Mouse (Mus musculus): ENCODE results near the gene Zbtb17. TPM values are rescaled to one million over a fixed set of nuclear protein-coding genes. Genes with fewer than 3 reads are reported as not detected.

Zbtb17 gene
- polyA plus RNA-seq, 1 experiment: 17.1 TPM

DNA sequence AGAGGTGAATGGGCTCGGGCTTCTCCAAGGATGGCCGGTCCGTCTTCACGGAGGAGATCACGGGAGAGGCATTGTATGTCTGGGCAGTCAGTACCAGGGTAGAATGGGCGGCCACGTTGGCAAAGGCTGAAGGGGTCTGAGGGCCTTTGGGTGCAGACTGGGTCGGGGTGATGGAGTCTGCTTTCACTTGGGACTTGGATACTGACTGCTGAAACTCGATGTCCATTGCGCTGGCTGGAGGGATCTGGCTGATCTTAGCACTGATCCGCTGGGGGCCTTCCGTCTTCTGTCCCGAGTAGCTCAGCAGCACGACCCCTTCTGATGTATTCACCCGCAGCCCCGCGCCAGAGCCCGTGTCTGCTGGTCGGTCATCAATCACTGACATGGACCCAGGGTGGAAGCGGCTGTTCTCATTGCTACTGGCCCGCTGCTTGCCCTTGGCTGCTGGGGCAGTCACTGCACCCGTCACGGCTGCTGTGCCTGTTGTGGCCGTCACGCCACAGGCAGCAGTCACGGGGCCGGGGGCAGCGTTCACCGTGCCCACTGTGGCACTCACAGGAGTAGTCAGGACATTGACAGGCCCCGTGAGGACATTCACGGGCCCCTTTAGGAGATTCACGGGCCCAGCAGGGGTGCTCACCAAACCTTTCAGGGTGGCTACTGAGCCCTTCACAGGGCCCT, 28.3 kb downstream of the Zbtb17 start:
- no peak overlapping the region for H3K4me3 ChIP-seq (ENCODE audit: low read depth, low read length)
- TF ChIP-seq CTCF (IDR thresholded peaks at IDR 0.05; ENCODE audit: low read depth, low read length): no peak
- TF ChIP-seq POLR2A (IDR thresholded peaks at IDR 0.05; ENCODE audit: insufficient read depth, low read length): no peak
- TF ChIP-seq EP300 (IDR thresholded peaks at IDR 0.05; ENCODE audit: insufficient read depth, low read depth, low read length): no peak
- no peaks in the 10 kb centered on the region for H3K27me3 ChIP-seq (ENCODE audit: control insufficient read depth, insufficient read depth, low read length, poor library complexity, severe bottlenecking)
- H3K27ac ChIP-seq (ENCODE audit: insufficient read depth, low read length): no peak overlapping the region
- H3K4me1 ChIP-seq (ENCODE audit: control insufficient read depth, insufficient read depth, low read length): no peaks in the 10 kb centered on the region
- no peak overlapping the region for H3K9ac ChIP-seq (ENCODE audit: low read depth, poor library complexity, severe bottlenecking)
- H3K36me3 ChIP-seq (ENCODE audit: control insufficient read depth, insufficient read depth, low read length, poor library complexity, severe bottlenecking): peaks cover 10% of the 10 kb centered on the region; the same call in 1 of the 2 replicates
- H3K9me3 ChIP-seq (replicated peaks; ENCODE audit: control insufficient read depth, insufficient read depth, low read length, poor library complexity, severe bottlenecking): no peaks in the 10 kb centered on the region

DNA sequence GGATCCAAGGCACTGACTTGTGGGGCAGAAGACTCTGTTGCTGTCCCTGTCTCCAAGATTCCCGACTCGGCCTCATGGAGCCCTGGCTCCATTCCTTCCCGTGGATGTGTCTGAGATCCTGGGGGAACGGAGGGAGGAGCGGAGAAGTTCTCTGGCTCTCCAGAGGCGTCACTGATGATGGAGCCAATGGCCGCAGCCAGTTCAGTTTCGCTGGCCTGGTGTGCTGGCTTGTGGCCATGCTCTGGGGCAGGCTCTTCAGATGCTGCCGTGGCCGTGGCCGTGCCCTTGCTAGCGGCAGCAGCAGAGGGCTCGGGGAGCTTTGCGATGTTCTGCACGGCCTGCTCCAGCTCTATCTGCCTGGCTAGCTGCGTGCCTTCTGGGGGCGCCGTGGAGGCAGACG, 30.0 kb downstream of the Zbtb17 start:
- no peaks in the 10 kb centered on the region for H3K9me3 ChIP-seq (replicated peaks; ENCODE audit: control insufficient read depth, insufficient read depth, low read length, poor library complexity, severe bottlenecking)
- H3K36me3 ChIP-seq (ENCODE audit: control insufficient read depth, insufficient read depth, low read length, poor library complexity, severe bottlenecking): peaks cover 10% of the 10 kb centered on the region; the same call in 1 of the 2 replicates
- H3K27ac ChIP-seq (ENCODE audit: insufficient read depth, low read length): no peak overlapping the region
- H3K4me3 ChIP-seq (ENCODE audit: low read depth, low read length): no peak overlapping the region
- no peaks in the 10 kb centered on the region for H3K27me3 ChIP-seq (ENCODE audit: control insufficient read depth, insufficient read depth, low read length, poor library complexity, severe bottlenecking)
- no peaks in the 10 kb centered on the region for H3K4me1 ChIP-seq (ENCODE audit: control insufficient read depth, insufficient read depth, low read length)
- peak overlapping the region; percentile 9; the same call in 1 of the 2 replicates for H3K9ac ChIP-seq (ENCODE audit: low read depth, poor library complexity, severe bottlenecking)
- TF ChIP-seq POLR2A (IDR thresholded peaks at IDR 0.05; ENCODE audit: insufficient read depth, low read length) (no peak), EP300 (IDR thresholded peaks at IDR 0.05; ENCODE audit: insufficient read depth, low read depth, low read length) (no peak), CTCF (IDR thresholded peaks at IDR 0.05; ENCODE audit: low read depth, low read length) (peak; percentile 25)

GRCm38 (mm10) chr4:141477681-141478102, 33.2 kb downstream of the Zbtb17 start:
- Histone ChIP-seq H3K9me3 (replicated peaks; ENCODE audit: control insufficient read depth, insufficient read depth, low read length, poor library complexity, severe bottlenecking) (no peaks in the 10 kb centered on the region), H3K9ac (ENCODE audit: low read depth, poor library complexity, severe bottlenecking) (no peak overlapping the region), H3K4me3 (ENCODE audit: low read depth, low read length) (no peak overlapping the region), H3K4me1 (ENCODE audit: control insufficient read depth, insufficient read depth, low read length) (no peaks in the 10 kb centered on the region), H3K36me3 (ENCODE audit: control insufficient read depth, insufficient read depth, low read length, poor library complexity, severe bottlenecking) (peaks cover 10% of the 10 kb centered on the region; the same call in 1 of the 2 replicates), H3K27ac (ENCODE audit: insufficient read depth, low read length) (no peak overlapping the region), H3K27me3 (ENCODE audit: control insufficient read depth, insufficient read depth, low read length, poor library complexity, severe bottlenecking) (no peaks in the 10 kb centered on the region)
- TF ChIP-seq CTCF (IDR thresholded peaks at IDR 0.05; ENCODE audit: low read depth, low read length) (no peak), EP300 (IDR thresholded peaks at IDR 0.05; ENCODE audit: insufficient read depth, low read depth, low read length) (no peak), POLR2A (IDR thresholded peaks at IDR 0.05; ENCODE audit: insufficient read depth, low read length) (no peak)

DNA sequence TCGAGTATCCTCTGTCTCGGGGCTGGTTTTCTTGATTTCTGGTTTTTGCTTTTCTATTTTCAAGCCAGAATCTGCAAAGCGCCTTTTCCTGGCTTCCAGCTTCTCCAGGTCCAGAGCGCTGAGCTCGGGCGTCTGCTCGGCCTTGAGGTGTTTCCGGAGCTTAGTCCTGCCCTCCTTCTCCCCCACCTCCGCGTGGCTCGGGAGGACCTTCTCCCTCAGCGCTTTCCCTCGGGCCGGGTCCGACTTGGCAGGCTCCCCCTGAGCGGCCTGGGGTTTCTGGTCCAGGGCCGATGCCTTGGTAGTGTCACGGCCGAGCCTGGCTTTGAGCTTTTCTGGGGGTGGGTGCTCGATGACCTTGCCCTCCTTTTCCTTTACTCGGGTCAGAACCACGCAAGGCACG, 33.8 kb downstream of the Zbtb17 start:
- no peak overlapping the region for H3K27ac ChIP-seq (ENCODE audit: insufficient read depth, low read length)
- no peak overlapping the region for H3K4me3 ChIP-seq (ENCODE audit: low read depth, low read length)
- H3K4me1 ChIP-seq (ENCODE audit: control insufficient read depth, insufficient read depth, low read length): no peaks in the 10 kb centered on the region
- H3K9me3 ChIP-seq (replicated peaks; ENCODE audit: control insufficient read depth, insufficient read depth, low read length, poor library complexity, severe bottlenecking): no peaks in the 10 kb centered on the region
- H3K36me3 ChIP-seq (ENCODE audit: control insufficient read depth, insufficient read depth, low read length, poor library complexity, severe bottlenecking): peaks cover 10% of the 10 kb centered on the region; the same call in 1 of the 2 replicates
- no peaks in the 10 kb centered on the region for H3K27me3 ChIP-seq (ENCODE audit: control insufficient read depth, insufficient read depth, low read length, poor library complexity, severe bottlenecking)
- H3K9ac ChIP-seq (ENCODE audit: low read depth, poor library complexity, severe bottlenecking): peak overlapping the region; percentile 40
- TF ChIP-seq EP300 (IDR thresholded peaks at IDR 0.05; ENCODE audit: insufficient read depth, low read depth, low read length): no peak
- no peak for TF ChIP-seq POLR2A (IDR thresholded peaks at IDR 0.05; ENCODE audit: insufficient read depth, low read length)
- no peak for TF ChIP-seq CTCF (IDR thresholded peaks at IDR 0.05; ENCODE audit: low read depth, low read length)

GRCm38 (mm10) chr4:141478794-141479193, 34.3 kb downstream of the Zbtb17 start:
- Histone ChIP-seq H3K9ac (ENCODE audit: low read depth, poor library complexity, severe bottlenecking) (peak overlapping the region; percentile 40), H3K4me3 (ENCODE audit: low read depth, low read length) (no peak overlapping the region), H3K36me3 (ENCODE audit: control insufficient read depth, insufficient read depth, low read length, poor library complexity, severe bottlenecking) (peaks cover 10% of the 10 kb centered on the region; the same call in 1 of the 2 replicates), H3K4me1 (ENCODE audit: control insufficient read depth, insufficient read depth, low read length) (no peaks in the 10 kb centered on the region), H3K9me3 (replicated peaks; ENCODE audit: control insufficient read depth, insufficient read depth, low read length, poor library complexity, severe bottlenecking) (no peaks in the 10 kb centered on the region), H3K27me3 (ENCODE audit: control insufficient read depth, insufficient read depth, low read length, poor library complexity, severe bottlenecking) (no peaks in the 10 kb centered on the region), H3K27ac (ENCODE audit: insufficient read depth, low read length) (no peak overlapping the region)
- no peak for TF ChIP-seq POLR2A (IDR thresholded peaks at IDR 0.05; ENCODE audit: insufficient read depth, low read length)
- TF ChIP-seq CTCF (IDR thresholded peaks at IDR 0.05; ENCODE audit: low read depth, low read length): no peak
- TF ChIP-seq EP300 (IDR thresholded peaks at IDR 0.05; ENCODE audit: insufficient read depth, low read depth, low read length): no peak

DNA sequence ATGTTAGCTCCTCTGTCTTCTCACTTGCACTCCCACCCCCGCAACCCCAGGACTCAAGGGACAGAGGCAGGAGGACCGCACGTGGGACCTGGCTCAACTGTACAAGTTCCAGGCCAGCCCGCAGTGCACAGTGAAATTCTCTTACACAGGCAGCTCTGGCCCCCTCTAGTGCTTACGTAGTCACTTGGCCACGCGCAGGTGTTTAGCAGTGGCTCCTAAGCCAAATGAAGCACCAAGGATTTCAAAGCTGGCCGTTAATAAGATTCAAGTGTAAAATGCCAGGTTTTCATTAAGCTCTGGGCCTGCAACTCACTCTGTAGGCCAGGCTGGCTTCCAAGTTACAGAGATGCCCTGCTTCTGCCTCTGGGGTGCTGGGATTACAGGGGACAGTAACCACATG, 35.0 kb downstream of the Zbtb17 start:
- H3K27me3 ChIP-seq (ENCODE audit: control insufficient read depth, insufficient read depth, low read length, poor library complexity, severe bottlenecking): no peaks in the 10 kb centered on the region
- H3K36me3 ChIP-seq (ENCODE audit: control insufficient read depth, insufficient read depth, low read length, poor library complexity, severe bottlenecking): peaks cover 10% of the 10 kb centered on the region; the same call in 1 of the 2 replicates
- H3K9me3 ChIP-seq (replicated peaks; ENCODE audit: control insufficient read depth, insufficient read depth, low read length, poor library complexity, severe bottlenecking): no peaks in the 10 kb centered on the region
- H3K27ac ChIP-seq (ENCODE audit: insufficient read depth, low read length): no peak overlapping the region
- no peak overlapping the region for H3K9ac ChIP-seq (ENCODE audit: low read depth, poor library complexity, severe bottlenecking)
- no peaks in the 10 kb centered on the region for H3K4me1 ChIP-seq (ENCODE audit: control insufficient read depth, insufficient read depth, low read length)
- TF ChIP-seq CTCF (IDR thresholded peaks at IDR 0.05; ENCODE audit: low read depth, low read length): peak; percentile 46
- no peak for TF ChIP-seq EP300 (IDR thresholded peaks at IDR 0.05; ENCODE audit: insufficient read depth, low read depth, low read length)
- TF ChIP-seq POLR2A (IDR thresholded peaks at IDR 0.05; ENCODE audit: insufficient read depth, low read length): no peak
- no peak overlapping the region for H3K4me3 ChIP-seq (ENCODE audit: low read depth, low read length)

Measured in ES-Bruce4 (cell line).